ENCODE assay signal across 25 mouse cellular contexts in genomic region chrX:159390347-159390962, GRCm38 (mm10). TPM values are rescaled to one million over a fixed set of nuclear protein-coding genes. Genes with fewer than 3 reads are reported as not detected.
"Had no signal": no experiment of that assay in that cellular context is flagged by ENCODE, and none has a peak within 500 bp of the region (broad histone marks: within the 10 kb centered on the region; RNA-seq: fewer than 3 reads in every experiment).

No protein-coding gene starts in this region.

- H3K4me2 ChIP-seq: heart, embryonic 11.5 days; heart, embryonic 13.5 days; heart, embryonic 15.5 days; hindbrain, embryonic 13.5 days; hindbrain, embryonic 15.5 days; intestine, embryonic 15.5 days; limb, embryonic 12.5 days had no signal

- H3K27ac ChIP-seq: gastrocnemius, adult 2 months; heart, adult 2 months; heart, embryonic 13.5 days; heart, embryonic 15.5 days; hindbrain, embryonic 13.5 days; hindbrain, embryonic 15.5 days; intestine, embryonic 15.5 days; layer of hippocampus, adult 2 months; left cerebral cortex, adult 2 months; limb, embryonic 10.5 days; limb, embryonic 12.5 days had no signal

- H3K9ac ChIP-seq: heart, embryonic 13.5 days; heart, embryonic 15.5 days; hindbrain, embryonic 13.5 days; hindbrain, embryonic 15.5 days; intestine, embryonic 15.5 days; limb, embryonic 12.5 days had no signal

- H3K4me3 ChIP-seq: gastrocnemius, adult 2 months; heart, adult 2 months; heart, embryonic 13.5 days; heart, embryonic 15.5 days; hindbrain, embryonic 13.5 days; hindbrain, embryonic 15.5 days; intestine, embryonic 15.5 days; layer of hippocampus, adult 2 months; left cerebral cortex, adult 2 months; limb, embryonic 10.5 days; limb, embryonic 12.5 days had no signal

- H3K4me1 ChIP-seq: heart, embryonic 13.5 days; heart, embryonic 15.5 days; hindbrain, embryonic 13.5 days; hindbrain, embryonic 15.5 days; intestine, embryonic 15.5 days; limb, embryonic 10.5 days; limb, embryonic 12.5 days had no signal

- H3K36me3 ChIP-seq: heart, embryonic 15.5 days; intestine, embryonic 15.5 days had no signal

- ATAC-seq: inflammation-experienced regulatory T-cells, adult 6 months; intestine, embryonic 15.5 days; intestine, postnatal 0 days had no signal

- H3K9me3 ChIP-seq: heart, embryonic 13.5 days; heart, embryonic 15.5 days; hindbrain, embryonic 13.5 days; hindbrain, embryonic 15.5 days; intestine, embryonic 15.5 days; limb, embryonic 10.5 days; limb, embryonic 12.5 days had no signal

- DNase-seq: gastrocnemius, adult 2 months; gastrocnemius, postnatal 10 days; gastrocnemius, postnatal 25 days; heart, adult 11 months; heart, adult 2 months; heart, postnatal 14 days; heart, postnatal 36 days; kidney, adult 18-20 months; kidney, adult 8-10 months; kidney, postnatal 10 days; kidney, postnatal 25 days; kidney, postnatal 4 days had no signal

- H3K27me3 ChIP-seq: heart, embryonic 13.5 days; heart, embryonic 15.5 days; hindbrain, embryonic 13.5 days; hindbrain, embryonic 15.5 days; intestine, embryonic 15.5 days; limb, embryonic 12.5 days had no signal

RNA-seq across cellular contexts. Expression of gene Map7d2, which starts 23.9 kb away (rescaled TPM):
- total RNA-seq: liver, adult 2 months had no signal
- polyA plus RNA-seq: inflammation-experienced regulatory T-cells, adult 6 months; liver, adult 2 months had no signal
